Mouse (Mus musculus) gastrocnemius, adult 8-10 months (tissue): Measurements from ENCODE around the gene Tomm6. TPM values are rescaled to one million over a fixed set of nuclear protein-coding genes. Genes with fewer than 3 reads are reported as not detected.
A peak's percentile ranks its signal among the peaks of the same experiment; 100 is the strongest.

ENCODE experiments used
- DNase-seq, 2 experiments: peaks; one replicate each; pipeline ENCODE4 v3.0.0; 2022; ENCODE audit warnings: low spot score in 2 of 2
- total RNA-seq, 4 experiments: library from RNA; stranded (reverse); gene quantifications; 2 replicates each; pipeline ENCODE4 v1.2.4; 2022

The Tomm6 gene
- 100 to 1,000 TPM; 106 to 129 (median 114) TPM for total RNA-seq

GRCm38 (mm10) chr17:47688344-47688607 lies at the start of gene Tomm6:
TSS of gene Tomm6 (minus strand) at chr17:47688386.
- DNase-seq, result no peak

- DNase-seq, result peak; percentile 92 to 95
These were observed 49.3 kb upstream of the Tomm6 start for GRCm38 (mm10) chr17:47737271-47738065.

GRCm38 (mm10) chr17:47736856-47737255 lies 48.7 kb upstream of the Tomm6 start, which contains the start of gene Tfeb:
TSS of gene Tfeb (plus strand) at chr17:47737030.
- DNase-seq, result peak; percentile 96

- DNase-seq, result no peak
These were observed 47.4 kb upstream of the Tomm6 start for GRCm38 (mm10) chr17:47735553-47736100.

- no peak for DNase-seq
These were observed 42.7 kb upstream of the Tomm6 start for GRCm38 (mm10) chr17:47730633-47731575.

GRCm38 (mm10) chr17:47726566-47726965 lies 38.4 kb upstream of the Tomm6 start, which contains the start of gene Pgc:
TSS of gene Pgc (plus strand) at chr17:47726842.
- no peak for DNase-seq

- DNase-seq, result no peak
These were observed 33.0 kb upstream of the Tomm6 start for GRCm38 (mm10) chr17:47721183-47721582.

GRCm38 (mm10) chr17:47715037-47715436 lies 26.9 kb upstream of the Tomm6 start:
- no peak for DNase-seq

- DNase-seq, result no peak
These were observed 24.8 kb upstream of the Tomm6 start for GRCm38 (mm10) chr17:47712889-47713571.

GRCm38 (mm10) chr17:47711883-47712282 lies 23.7 kb upstream of the Tomm6 start:
- no peak for DNase-seq

- DNase-seq, result no peak
These were observed 21.9 kb upstream of the Tomm6 start for GRCm38 (mm10) chr17:47710036-47710435.

GRCm38 (mm10) chr17:47708972-47709371 lies 20.8 kb upstream of the Tomm6 start:
- no peak for DNase-seq

- DNase-seq, result no peak
These were observed 19.8 kb upstream of the Tomm6 start for GRCm38 (mm10) chr17:47707961-47708360.

GRCm38 (mm10) chr17:47706196-47706595 lies 18.0 kb upstream of the Tomm6 start:
- DNase-seq, result no peak

GRCm38 (mm10) chr17:47704692-47705091 lies 16.5 kb upstream of the Tomm6 start:
- DNase-seq, result no peak

GRCm38 (mm10) chr17:47703556-47703955 lies 15.4 kb upstream of the Tomm6 start:
- DNase-seq, result no peak

- no peak for DNase-seq
These were observed 14.6 kb upstream of the Tomm6 start for GRCm38 (mm10) chr17:47702548-47703345.

GRCm38 (mm10) chr17:47701793-47702192 lies 13.6 kb upstream of the Tomm6 start:
- DNase-seq, result no peak

- no peak for DNase-seq
These were observed 10.9 kb upstream of the Tomm6 start for GRCm38 (mm10) chr17:47699055-47699454.

- DNase-seq, result no peak
These were observed 10.0 kb upstream of the Tomm6 start for GRCm38 (mm10) chr17:47698156-47698555.

- no peak for DNase-seq
These were observed 7.1 kb upstream of the Tomm6 start for GRCm38 (mm10) chr17:47695337-47695710.
